Mouse (Mus musculus) cerebellum, postnatal 10 days (tissue): ENCODE data around the gene Nrxn2.

Experiments
- DNase-seq, 2 experiments: peaks; one replicate each; pipeline ENCODE4 v3.0.0; 2021; ENCODE audit warnings: mixed read lengths in 2 of 2

Gene Nrxn2

GRCm38 (mm10) chr19:6392743-6393393 is 25.7 kb upstream of the Nrxn2 start:
- no peak for DNase-seq

GRCm38 (mm10) chr19:6393637-6394036 is 24.9 kb upstream of the Nrxn2 start:
- DNase-seq, result no peak

- no peak for DNase-seq
Observed at GRCm38 (mm10) chr19:6396237-6396636, 22.3 kb upstream of the Nrxn2 start.

DNA sequence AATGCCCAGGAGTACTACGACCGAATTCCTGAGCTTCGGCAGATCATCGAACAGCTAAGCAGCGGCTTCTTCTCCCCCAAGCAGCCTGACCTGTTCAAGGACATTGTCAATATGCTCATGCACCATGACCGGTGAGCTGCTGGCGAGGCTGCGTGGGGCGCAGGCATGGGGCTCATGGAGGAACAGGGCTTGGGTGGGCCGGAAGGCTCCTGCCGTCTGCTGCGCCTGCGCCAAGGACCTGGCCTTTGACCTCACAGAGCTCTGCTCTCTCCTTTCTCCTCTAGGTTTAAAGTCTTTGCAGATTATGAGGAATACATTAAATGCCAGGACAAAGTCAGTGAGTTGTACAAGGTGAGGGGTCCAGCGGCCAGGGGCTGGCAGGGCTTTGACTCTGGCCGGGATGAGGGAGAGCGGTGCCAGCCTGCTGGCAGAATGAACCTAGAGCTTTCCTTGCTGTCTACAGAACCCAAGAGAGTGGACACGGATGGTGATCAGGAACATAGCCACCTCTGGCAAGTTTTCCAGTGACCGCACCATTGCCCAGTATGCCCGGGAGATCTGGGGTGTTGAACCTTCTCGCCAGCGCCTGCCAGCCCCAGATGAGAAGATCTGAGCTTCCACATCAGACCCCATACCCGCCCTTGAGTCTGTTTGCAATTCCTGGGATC is 20.8 kb upstream of the Nrxn2 start:
- DNase-seq, result no peak

DNA sequence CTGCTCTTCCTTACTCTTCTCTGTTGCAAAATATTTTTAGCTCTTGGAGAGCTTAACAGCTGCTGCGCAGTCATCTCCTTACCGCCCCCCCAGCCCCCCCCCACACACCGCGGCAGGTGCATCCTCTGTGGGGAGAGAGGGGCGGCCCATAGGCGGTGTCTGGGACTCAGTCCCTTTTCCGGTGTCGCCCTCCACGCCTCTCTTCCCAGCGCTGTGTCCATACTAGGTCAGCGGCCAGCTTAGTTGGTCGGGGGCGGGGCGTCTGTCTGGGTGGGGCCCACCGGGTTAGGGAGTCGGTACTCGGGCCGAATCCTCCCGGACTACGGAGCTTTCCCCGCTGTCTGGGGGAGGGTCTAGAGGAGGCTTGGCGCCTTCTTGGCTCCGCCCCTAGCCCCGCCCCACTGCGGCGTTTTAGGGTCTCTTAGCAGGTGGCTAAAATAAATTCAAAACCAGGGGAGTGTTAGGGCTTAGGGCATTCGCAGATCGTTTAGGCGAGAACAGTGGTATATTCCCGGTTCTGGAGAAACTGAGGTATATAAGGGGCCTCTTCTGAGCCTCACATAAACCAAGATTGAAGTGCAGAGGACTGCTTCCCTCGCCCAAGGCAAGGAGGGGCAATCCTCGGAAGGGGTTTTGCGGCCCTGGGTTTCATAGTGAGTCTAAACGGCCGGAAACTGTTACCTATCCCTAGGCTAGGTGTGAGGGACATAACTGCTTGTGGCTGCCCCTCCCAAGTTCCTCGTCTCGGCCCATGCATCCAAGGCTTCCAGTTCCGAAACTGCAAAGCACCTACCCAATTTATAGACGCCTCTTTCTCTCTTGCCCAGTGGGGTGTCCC is 19.9 kb upstream of the Nrxn2 start:
- DNase-seq, result peak; percentile 71 to 79

- DNase-seq, result peak; percentile 56 to 66
Observed at GRCm38 (mm10) chr19:6399285-6400095, 19.0 kb upstream of the Nrxn2 start, which contains the start of gene Rasgrp2. Rasgrp2 (plus strand) TSS chr19:6399340.

DNA sequence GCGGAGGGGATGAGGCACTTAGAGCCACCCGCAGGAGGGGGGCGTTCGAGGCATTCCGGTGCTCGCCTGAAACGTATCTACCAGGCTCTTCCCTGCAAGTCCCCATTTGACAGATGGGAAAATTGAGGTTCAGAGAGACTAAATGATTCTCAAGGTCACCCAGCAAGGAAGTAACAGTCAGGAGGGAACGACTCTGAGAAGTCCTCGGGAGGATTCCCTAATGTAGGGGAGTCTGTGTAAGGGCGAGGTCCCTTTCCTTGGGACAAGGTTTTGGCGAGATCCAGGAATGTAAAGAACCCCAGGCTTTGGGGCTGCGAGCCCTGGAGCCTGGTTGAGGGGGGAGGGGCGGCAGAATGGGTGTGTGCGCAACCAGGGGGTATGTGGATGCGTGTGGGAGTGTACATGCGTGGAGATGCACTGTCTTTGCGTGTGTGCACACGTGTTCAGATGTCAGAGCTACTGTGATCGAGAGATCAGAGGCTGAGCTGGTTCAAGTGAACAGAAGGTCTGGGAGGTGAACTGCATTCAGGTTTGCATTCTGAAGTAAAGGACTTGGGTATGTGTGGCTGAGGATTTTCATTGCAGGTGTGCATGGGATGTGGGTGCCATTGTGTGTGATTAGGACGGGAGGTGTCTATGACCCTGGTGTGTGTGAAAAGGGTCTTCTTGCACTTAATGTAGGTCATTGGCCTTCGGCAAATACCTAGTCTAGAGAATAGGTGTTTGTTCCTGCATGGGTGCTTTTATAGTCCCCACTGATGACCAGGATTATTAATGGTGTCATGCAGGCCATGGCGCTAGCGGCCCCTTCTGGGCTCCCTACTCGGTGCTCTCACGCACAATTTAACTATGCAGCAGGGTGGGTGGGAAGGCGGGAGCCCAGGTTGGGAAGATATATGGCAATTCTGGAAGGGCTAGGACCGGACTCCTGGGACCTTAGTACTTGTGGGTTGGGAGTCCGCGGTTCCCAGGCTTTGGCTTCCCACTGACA is 18.1 kb upstream of the Nrxn2 start:
- DNase-seq, result peak in 1 of 2 experiments; percentile 40

DNA sequence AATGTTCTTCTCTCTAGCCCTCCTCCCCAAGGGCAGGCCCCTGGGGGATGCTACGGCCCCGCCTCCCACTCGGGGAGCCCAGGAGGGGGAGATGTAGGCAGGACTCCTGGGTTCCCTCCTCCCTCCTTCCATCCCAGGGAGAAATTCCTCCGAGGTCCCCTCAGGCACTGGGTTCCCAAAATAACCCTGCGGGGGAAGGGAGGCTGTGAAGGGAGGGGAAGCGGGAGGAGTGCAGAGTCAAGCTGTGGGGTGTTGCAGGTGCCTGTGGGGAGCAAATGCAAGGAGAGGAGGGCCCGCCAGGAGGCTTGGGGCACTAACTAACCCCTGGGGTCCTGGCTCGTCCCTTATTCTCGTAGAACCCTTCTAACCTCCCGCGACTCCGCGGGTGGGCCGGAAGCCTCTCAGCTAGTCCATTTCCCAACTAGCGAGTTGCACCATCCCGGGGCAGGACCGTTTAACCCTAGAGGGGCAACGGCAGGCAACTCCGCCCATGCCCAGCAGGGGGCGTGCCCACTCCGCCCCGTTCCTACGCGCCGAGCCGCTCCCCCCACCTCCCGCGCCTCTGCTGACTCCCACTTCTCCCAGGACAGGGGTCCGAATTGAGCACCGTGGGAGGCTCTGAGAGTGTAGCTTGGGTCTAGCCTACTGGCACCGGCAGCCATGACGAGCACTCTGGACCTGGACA is 17.3 kb upstream of the Nrxn2 start:
- DNase-seq, result peak; percentile 82 to 84

GRCm38 (mm10) chr19:6401951-6402350 is 16.6 kb upstream of the Nrxn2 start:
- DNase-seq, result no peak

DNA sequence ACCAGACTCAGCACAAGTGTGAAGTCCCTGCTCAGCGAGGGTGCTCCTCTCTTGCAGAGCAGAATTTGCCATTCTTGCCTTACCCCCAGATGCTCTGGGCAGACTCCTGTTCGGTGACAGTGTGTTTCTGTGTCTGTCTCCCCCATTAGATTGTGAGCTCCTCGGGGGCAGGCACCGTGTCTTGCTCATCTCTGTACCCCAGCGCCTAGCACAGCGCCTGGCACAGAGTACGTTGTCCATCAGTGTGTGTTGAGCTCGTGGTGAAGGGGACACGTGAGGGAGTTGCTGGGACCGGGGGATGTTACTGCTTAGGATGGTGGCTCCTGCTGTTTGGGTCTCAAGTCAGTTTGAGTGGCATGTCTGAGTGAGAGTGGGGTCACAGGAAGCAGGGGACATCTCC is 14.7 kb upstream of the Nrxn2 start:
- DNase-seq, result no peak

DNA sequence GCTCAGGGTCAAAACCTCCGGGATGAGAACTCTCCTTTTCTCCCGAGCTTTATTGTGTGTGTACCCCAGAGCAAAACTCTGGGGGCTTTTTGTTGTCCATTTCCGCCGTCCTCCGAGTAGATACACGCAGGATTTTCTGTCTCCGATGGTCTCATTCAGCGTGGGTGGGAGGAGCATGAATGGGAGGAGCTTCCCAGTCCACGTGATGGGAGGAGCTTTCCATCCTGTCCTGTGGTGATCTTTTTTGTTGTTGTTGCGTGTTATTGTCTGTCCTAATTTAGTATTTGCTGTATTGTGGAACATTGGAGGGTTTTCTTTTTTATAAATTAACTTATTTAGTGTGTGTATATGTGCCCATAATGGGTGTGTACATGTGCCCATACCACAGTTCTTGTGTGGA is 13.1 kb upstream of the Nrxn2 start:
- no peak for DNase-seq

- DNase-seq, result no peak
Observed at GRCm38 (mm10) chr19:6407109-6407508, 11.4 kb upstream of the Nrxn2 start.

GRCm38 (mm10) chr19:6407816-6408510 is 10.6 kb upstream of the Nrxn2 start:
- peak in 1 of 2 experiments; percentile 33 for DNase-seq

GRCm38 (mm10) chr19:6408749-6409148 is 9.8 kb upstream of the Nrxn2 start:
- DNase-seq, result peak in 1 of 2 experiments; percentile 34

- DNase-seq, result no peak
Observed at GRCm38 (mm10) chr19:6409176-6409575, 9.4 kb upstream of the Nrxn2 start.

GRCm38 (mm10) chr19:6409936-6410335 is 8.6 kb upstream of the Nrxn2 start:
- DNase-seq, result no peak

DNA sequence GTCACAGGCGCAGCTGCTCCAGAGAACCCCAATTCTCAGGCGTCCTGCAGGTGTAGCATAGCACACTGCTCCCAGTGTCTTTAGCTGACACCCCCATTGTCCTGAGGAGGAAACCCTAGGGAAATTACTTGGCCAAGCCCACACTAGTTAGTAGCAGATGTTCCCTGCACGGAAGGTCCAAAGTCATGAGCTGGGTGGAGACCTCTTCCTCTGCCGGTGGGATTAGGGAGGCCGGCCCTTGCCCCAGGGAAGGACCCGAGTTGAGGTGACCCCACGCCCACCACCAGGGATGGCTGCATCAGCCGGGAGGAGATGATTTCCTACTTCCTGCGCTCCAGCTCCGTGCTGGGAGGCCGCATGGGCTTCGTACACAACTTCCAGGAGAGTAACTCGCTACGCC is 5.7 kb upstream of the Nrxn2 start:
- no peak for DNase-seq

DNA sequence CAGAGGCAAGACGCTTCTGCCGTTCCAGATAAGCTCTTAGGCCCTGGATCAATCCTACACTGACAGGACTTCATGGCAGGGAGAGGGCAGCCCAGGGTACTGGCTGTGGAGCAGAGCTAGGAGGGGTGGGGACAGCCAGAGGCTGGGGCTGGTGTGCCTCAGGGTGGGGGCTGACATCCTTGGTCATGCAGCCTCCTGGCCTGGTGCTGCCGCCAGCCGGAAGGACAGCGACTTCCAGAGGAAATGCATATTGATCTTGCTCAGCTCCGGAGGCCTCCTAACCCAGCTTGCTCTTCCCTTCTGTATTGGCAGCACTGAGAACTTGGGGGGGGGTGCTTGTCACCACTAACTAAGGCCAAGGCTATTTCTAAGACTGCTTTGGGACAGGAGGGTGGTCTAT is 3.1 kb upstream of the Nrxn2 start:
- no peak for DNase-seq

GRCm38 (mm10) chr19:6416124-6416770 is 2.3 kb upstream of the Nrxn2 start:
- DNase-seq, result peak; percentile 73 to 78
